Mouse (Mus musculus) hindlimb bud, embryonic 11.5 days (tissue): ENCODE measurements around the gene Tspan5.

Source experiments
- DNase-seq: peaks from one replicate; pipeline ENCODE4 v3.0.0-alpha.2; 2012; ENCODE audit warnings: low read depth, low spot score; ENCODE audit errors: extremely low spot score

Gene Tspan5

GRCm38 (mm10) chr3:138770650-138771331 is 28.8 kb downstream of the Tspan5 start:
- no peak for DNase-seq

DNA sequence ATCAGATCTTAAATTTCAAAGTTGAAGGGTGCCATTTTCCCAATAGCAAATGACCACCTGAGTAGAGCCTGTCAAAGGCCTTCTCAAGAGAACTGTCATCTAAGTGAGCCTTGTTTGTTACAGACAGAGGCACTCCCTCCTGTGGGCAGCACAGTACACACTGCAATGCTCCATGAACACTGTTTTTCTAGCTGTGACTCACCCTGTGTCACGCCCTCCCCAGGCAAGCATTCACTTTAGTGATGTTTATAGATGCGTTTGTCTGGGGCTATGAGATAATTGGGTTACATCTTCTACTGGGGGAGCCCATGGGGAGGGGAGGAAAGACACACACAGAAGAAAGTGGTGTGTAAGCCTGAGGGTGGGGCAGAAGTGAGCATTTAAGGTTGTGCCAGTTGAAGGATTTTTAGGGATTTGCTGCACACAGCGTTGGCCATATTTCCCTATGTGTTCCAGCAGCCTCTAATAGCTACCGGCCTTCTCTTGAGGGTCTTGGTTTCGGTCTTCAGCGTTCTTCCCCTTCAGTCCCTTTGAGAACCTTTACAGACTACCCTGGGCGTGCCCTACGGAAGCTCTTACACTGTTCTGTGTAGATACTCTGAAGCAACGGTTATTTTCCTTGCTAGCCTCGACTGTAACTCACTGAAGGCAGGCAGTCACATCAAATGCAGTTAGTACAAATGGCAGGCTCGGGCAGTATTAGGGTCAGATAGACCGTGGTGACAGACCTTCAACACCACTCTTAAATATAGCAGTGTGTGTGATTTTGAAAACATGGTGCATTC is 29.7 kb downstream of the Tspan5 start:
- no peak for DNase-seq

GRCm38 (mm10) chr3:138773871-138774606 is 32.0 kb downstream of the Tspan5 start:
- no peak for DNase-seq

DNA sequence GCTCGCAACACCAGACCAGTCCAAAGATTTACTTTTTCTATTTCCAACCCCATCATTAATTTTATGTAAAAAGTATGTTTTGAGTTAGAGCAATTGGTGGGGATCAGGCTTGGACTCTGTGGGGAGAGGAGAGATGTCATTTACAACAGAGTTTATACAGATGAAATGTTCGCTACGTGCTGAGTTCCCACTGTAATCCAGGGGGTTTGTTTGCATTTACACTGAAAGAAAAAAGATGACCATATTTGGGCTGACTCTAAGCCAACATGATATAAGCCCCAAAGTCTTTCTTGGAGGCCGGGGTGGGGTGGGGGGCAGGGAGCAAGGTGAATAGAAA is 32.6 kb downstream of the Tspan5 start:
- no peak for DNase-seq

- no peak for DNase-seq
Measured at GRCm38 (mm10) chr3:138775926-138776715, 34.1 kb downstream of the Tspan5 start.

DNA sequence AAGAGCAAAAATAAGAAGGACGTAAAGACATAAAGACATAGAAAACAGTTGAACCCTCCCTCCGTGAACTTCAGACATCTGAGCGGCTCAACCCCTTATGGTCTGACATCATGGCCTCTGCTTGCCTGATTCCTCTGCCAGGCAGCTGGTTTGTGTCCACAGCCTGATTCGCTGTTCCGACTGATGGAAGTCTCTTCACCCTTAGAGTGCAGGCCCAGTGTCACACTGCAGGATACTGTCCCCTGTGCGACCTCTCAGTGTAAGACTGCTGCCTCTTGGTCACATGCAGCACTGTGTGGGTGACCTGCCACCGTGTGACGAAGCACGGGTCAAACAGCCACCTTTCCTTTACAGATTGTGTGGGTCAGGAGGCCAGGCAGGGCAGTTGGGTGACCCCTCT is 39.5 kb downstream of the Tspan5 start:
- no peak for DNase-seq

GRCm38 (mm10) chr3:138783859-138784640 is 42.1 kb downstream of the Tspan5 start:
- no peak for DNase-seq

DNA sequence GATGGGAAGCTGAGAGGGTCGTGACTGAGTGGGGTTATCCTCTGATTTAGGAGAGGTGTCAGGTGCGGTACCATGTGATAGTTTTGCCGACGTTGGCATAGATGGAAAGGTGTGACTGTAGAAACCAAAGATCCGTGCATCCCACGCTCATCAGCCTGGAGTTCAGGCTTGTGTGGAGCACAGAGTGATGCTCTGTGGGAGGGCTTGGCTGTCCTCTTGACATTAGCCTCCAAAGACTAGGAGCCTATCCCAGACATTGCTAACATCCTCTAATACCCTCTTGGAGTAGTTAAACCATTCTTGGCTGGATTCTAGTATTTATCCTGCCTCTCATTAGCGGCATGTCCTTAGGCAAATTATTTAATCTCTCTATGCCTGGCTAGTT is 42.6 kb downstream of the Tspan5 start:
- DNase-seq: no peak

DNA sequence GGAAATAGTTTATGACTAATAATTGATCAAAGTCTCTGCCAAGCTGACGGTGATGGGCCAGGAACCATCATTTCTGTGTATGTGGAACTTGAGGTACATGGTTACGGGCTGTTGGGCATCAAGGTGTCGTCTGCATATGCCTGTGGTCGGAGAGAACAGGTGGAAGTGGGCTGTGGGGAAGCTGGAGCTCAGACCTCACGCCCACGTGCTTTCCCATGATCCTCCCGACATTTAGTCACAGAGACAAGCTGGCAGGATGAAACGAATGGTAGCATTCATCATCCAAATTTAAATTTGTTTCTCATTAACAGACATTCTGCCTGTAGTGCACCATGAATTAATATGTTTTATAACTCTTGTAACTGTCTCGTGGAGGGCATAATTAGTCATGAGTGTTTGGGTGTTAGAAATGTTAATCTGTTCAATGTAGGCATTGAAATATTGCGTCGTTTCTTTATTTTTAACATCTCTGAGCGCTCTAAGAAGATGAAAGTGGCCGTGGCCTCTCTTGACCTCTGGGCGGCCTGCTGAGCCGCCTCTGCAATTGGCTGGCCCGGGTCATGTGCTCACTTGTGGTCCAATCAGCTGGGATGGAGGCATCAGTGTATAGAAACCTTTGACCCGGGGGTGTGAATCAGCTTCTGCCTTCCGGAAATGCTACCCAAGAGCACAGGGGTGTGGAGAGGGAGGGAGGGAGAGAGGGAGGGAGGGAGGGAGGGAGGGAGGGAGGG is 45.9 kb downstream of the Tspan5 start:
- no peak for DNase-seq

GRCm38 (mm10) chr3:138788489-138788850 is 46.5 kb downstream of the Tspan5 start:
- DNase-seq: no peak

GRCm38 (mm10) chr3:138789275-138789674 is 47.3 kb downstream of the Tspan5 start:
- no peak for DNase-seq

GRCm38 (mm10) chr3:138794533-138794932 is 52.5 kb downstream of the Tspan5 start:
- DNase-seq: no peak

DNA sequence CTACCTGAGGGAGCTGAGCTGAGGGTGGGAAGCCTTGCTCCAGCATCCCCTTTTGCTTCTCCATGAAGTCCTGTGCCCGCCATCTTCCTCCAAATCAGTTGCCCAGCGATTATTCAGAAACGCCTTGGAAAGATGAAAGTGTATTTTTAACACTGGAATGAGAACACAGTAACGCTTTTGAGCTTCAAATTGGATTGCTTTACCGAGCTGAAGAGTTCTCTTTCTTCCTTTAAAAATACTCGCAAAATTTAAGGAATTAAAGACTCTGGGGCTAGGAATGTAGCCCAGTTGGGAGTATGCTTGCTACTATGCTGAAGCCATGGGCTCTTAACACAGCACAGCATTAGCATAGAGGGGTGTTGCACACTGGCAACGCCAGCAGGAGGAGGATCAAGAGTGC is 54.0 kb downstream of the Tspan5 start:
- DNase-seq: no peak

DNA sequence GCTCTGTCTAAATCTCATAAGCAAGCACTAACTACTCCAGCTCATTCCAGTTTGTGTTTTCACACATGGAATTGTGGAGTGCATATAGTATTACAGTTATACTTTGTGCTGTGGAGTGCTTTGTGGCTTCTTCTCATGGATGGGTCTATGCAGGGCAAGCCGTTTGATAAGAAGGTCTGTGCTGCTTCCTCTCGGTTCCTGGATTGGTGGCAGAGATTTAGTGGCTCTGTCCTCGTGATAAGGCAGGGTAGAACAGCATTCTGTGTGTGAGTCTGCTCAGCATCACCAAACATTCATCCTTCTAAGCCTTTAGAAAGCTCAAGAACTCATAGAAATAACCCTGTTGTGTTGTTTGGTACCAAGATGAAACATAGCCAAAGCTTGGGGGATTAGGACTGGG is 54.6 kb downstream of the Tspan5 start:
- DNase-seq: no peak

DNA sequence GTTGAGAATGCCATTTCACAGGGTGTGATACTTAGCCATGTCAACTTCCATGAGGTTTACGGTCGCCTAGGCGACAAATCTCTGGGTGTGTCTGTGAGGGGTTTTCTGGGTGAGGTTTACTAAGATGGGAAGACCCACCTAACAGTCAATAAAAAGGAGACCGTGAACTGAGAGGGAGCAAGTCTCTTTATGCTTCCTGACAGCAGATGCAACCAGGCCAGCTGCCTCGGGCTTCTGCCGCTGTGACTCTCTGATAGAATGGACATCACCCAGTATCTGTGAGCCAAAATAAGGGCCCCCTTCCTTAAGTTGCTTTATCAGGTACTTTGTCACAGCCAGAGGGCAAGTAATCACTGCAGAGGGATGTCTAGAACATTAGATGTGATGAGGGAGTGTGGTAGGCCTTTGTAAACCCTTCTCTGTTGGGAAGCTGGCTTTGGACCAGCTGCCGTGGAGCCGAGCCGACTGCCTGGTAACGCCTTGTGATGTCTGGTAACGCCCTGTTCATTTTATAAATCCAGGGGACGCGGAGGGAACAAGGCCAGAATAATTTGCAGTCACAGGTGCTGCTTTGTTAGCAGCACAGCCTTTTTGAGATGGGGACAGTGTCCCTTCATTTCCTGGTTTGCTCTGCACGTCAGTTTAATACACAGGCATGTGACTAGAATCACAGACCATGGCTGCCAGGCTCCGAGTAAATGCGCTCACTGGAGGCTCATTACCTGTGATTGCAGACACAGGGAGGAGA is 58.8 kb downstream of the Tspan5 start:
- no peak for DNase-seq

DNA sequence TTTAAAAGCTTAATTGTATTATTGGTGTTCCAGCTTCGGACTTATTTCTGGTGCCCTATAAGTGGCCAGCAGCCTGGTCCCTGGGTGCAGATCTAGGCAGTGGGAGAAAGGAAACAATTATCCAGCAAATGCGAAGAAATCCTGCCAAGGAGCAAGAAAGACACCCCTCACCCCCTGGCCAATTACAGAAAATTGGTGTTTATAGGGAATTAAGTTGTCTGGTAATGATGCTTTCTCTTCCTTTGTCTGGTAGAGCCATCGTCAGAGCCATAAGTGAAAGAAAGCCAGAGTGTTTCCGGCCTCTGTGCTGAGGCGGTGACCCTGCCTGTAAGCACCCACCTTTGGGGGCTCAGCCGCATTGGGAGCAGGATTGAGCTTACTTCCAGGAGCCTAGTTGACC is 59.7 kb downstream of the Tspan5 start:
- DNase-seq: no peak

- DNase-seq: no peak
Measured at GRCm38 (mm10) chr3:138802722-138803443, 60.9 kb downstream of the Tspan5 start.

- no peak for DNase-seq
Measured at GRCm38 (mm10) chr3:138803444-138804085, 61.6 kb downstream of the Tspan5 start.
